Mouse (Mus musculus) forebrain, embryonic 14.5 days (tissue): Measurements from ENCODE around the gene Elfn1. TPM values are rescaled to one million over a fixed set of nuclear protein-coding genes. Genes with fewer than 3 reads are reported as not detected.
"Not testable (repeated sequence)": the region's sequence is repeated elsewhere in the genome, so short reads cannot be mapped to it uniquely, and the experiment has no call there.

Experiments used
- ATAC-seq: fragments of 200-750 bp; cut with Nextera tagmentation; 2 replicates; pipeline ENCODE4 v1.8.0; 2017; ENCODE audit warnings: mild to moderate bottlenecking, moderate library complexity
- DNase-seq: peaks from one replicate; pipeline ENCODE4 v3.0.0-alpha.2; 2015; ENCODE audit warnings: low spot score
- H3K27ac ChIP-seq: fragments of 300-500 bp; sonication (generic); 2 replicates; pipeline ENCODE4 v1.5.1; 2014; ENCODE audit warnings: low read depth, mild to moderate bottlenecking, control low read depth, low read length, moderate library complexity
- H3K27me3 ChIP-seq: fragments of 300-500 bp; sonication (generic); replicated peaks from 2 replicates; pipeline ENCODE4 v1.6.1; 2014; ENCODE audit warnings: low read length, control low read depth, mixed read lengths; ENCODE audit not compliant: control insufficient read depth, insufficient read depth
- H3K36me3 ChIP-seq: fragments of 300-500 bp; sonication (generic); 2 replicates; pipeline ENCODE4 v1.6.1; 2014; ENCODE audit warnings: low read length, control low read depth; ENCODE audit not compliant: control insufficient read depth, insufficient read depth
- H3K4me1 ChIP-seq: fragments of 300-500 bp; sonication (generic); 2 replicates; pipeline ENCODE4 v1.6.1; 2014; ENCODE audit warnings: antibody characterized with exemption, low read length, control low read depth; ENCODE audit not compliant: control insufficient read depth, insufficient read depth
- H3K4me2 ChIP-seq: fragments of 300-500 bp; sonication (generic); 2 replicates; pipeline ENCODE4 v1.6.1; 2014; ENCODE audit warnings: mild to moderate bottlenecking, control low read depth, low read length
- H3K4me3 ChIP-seq: fragments of 300-500 bp; sonication (generic); 2 replicates; pipeline ENCODE4 v1.5.1; 2014; ENCODE audit warnings: low read depth, low read length, control low read depth
- H3K9ac ChIP-seq: fragments of 300-500 bp; sonication (generic); 2 replicates; pipeline ENCODE4 v1.6.1; 2014; ENCODE audit warnings: mild to moderate bottlenecking, low read length, control low read depth, moderate library complexity
- H3K9me3 ChIP-seq: fragments of 300-500 bp; sonication (generic); replicated peaks from 2 replicates; pipeline ENCODE4 v1.6.1; 2016; ENCODE audit warnings: low read length, control low read depth, mixed read lengths; ENCODE audit not compliant: control insufficient read depth
- WGBS: fragments of 180-500 bp; shearing (Covaris S2); extraction: QIAGEN DNeasy Blood & Tissue Kit; methylation state at CpG from one replicate; pipeline ENCODE4 v1.1.7; 2014; 5-methylcytosine and 5-hydroxymethylcytosine counted together
- polyA plus RNA-seq: library from polyadenylated mRNA; unstranded; fragments of >200 nt; fragmentation: Nextera tagmentation; extraction: Ambion mirVana; gene quantifications from 2 replicates; pipeline ENCODE4 v1.2.1, GENCODE M21; 2014

Gene Elfn1
- polyA plus RNA-seq, 1 experiment from 2014 or later, result 1.7 TPM

DNA sequence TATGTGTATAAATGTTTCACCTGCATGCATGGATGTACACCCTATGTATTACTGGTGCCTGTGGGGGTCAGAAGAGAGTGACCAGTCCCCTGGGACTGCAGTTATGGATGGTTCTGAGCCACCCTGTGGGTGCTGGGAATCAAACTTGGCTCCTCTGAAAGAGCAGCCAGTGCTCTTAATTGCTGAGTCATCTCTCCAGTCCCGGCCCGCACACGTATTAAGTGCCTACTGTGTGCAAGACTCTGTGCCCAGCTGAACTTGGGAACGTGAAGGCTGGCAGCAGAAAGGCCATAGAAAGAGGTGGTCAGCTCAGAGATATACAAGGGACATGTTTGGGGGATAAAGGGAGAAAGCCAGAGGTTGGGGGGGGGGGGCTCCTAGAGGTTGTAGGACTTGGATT is 68.8 kb downstream of the Elfn1 start:
- no peaks in the 10 kb centered on the region for H3K36me3 ChIP-seq
- H3K4me2 ChIP-seq, result no peak overlapping the region

GRCm38 (mm10) chr5:139977476-139977875 is 69.7 kb downstream of the Elfn1 start:
- Histone ChIP-seq H3K4me2 (no peak overlapping the region), H3K9me3 (no peaks in the 10 kb centered on the region), H3K9ac (no peak overlapping the region), H3K4me1 (no peaks in the 10 kb centered on the region), H3K27me3 (no peaks in the 10 kb centered on the region), H3K36me3 (no peaks in the 10 kb centered on the region), H3K4me3 (no peak overlapping the region), H3K27ac (no peak overlapping the region)
- DNase-seq (no peak), ATAC-seq (no peak)
- WGBS, result 49% methylated on average over 8 of the region's 8 CpGs

More for the DNA sequence above, 68.8 kb downstream of the Elfn1 start:
- H3K27ac ChIP-seq, result no peak overlapping the region
- H3K4me3 ChIP-seq, result no peak overlapping the region
- H3K4me1 ChIP-seq, result no peaks in the 10 kb centered on the region
- no peak overlapping the region for H3K9ac ChIP-seq
- ATAC-seq, result no peak
- WGBS, result 83% methylated on average over 4 of the region's 4 CpGs
- no peaks in the 10 kb centered on the region for H3K27me3 ChIP-seq
- DNase-seq, result no peak
- no peaks in the 10 kb centered on the region for H3K9me3 ChIP-seq

DNA sequence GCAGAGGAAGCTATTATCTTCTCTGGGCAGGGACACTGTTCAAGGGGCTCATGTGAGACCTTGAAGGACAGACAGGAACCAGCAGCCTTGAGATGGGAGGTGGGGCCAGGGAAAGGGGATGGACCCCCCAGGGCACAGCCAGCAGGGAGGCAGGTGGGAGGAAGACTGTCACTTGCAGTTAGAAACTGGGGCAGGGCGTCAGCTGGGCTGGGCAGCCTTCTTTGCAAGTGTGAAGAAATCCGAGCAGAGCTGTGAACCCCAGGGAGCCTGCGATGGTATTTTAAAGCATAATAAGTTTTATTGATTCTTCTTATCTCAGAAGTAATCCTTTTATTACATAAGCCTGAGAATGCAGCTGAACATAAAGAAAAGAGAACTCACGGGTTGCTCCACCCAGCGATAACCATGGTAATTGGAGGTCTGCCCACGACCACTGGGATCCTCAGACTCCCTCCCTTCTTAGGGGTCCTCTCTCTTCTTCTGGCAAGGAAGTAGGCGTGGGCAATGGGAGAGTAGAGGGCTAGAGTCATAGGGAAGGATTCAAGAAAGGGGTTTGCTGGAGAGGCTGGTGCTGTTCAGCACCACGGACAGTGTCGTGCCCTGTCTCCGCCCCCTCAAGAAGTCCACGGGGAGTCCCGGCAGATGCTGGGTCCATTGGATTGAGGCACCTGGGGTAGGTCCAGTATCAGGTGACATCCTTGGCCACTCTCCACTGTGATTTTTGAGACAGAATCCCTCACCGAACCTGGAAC is 71.0 kb downstream of the Elfn1 start:
- ATAC-seq, result no peak

GRCm38 (mm10) chr5:139979371-139979770 is 71.6 kb downstream of the Elfn1 start:
- ATAC-seq (no peak), DNase-seq (peak; percentile 32)
- Histone ChIP-seq H3K4me3 (no peak overlapping the region), H3K4me2 (no peak overlapping the region), H3K27me3 (no peaks in the 10 kb centered on the region), H3K27ac (no peak overlapping the region), H3K9ac (no peak overlapping the region), H3K9me3 (no peaks in the 10 kb centered on the region), H3K4me1 (no peaks in the 10 kb centered on the region), H3K36me3 (no peaks in the 10 kb centered on the region)
- WGBS, result 80% methylated on average over 9 of the region's 9 CpGs

More for the DNA sequence above, 71.0 kb downstream of the Elfn1 start:
- peak; percentile 20 for DNase-seq
- H3K9ac ChIP-seq, result no peak overlapping the region
- H3K4me1 ChIP-seq, result no peaks in the 10 kb centered on the region
- H3K9me3 ChIP-seq, result no peaks in the 10 kb centered on the region
- no peak overlapping the region for H3K4me3 ChIP-seq
- no peak overlapping the region for H3K4me2 ChIP-seq
- H3K27me3 ChIP-seq, result no peaks in the 10 kb centered on the region
- 7% methylated on average over 13 of the region's 13 CpGs for WGBS
- H3K36me3 ChIP-seq, result no peaks in the 10 kb centered on the region
- no peak overlapping the region for H3K27ac ChIP-seq

- Histone ChIP-seq H3K4me1 (no peaks in the 10 kb centered on the region), H3K27me3 (no peaks in the 10 kb centered on the region), H3K4me3 (no peak overlapping the region), H3K27ac (no peak overlapping the region), H3K9ac (no peak overlapping the region), H3K36me3 (no peaks in the 10 kb centered on the region), H3K9me3 (no peaks in the 10 kb centered on the region), H3K4me2 (no peak overlapping the region)
- ATAC-seq, result no peak
- DNase-seq, result no peak
- WGBS, result 95% methylated on average over 1 of the region's 1 CpGs
Observed at GRCm38 (mm10) chr5:139981976-139982375, 74.2 kb downstream of the Elfn1 start.

DNA sequence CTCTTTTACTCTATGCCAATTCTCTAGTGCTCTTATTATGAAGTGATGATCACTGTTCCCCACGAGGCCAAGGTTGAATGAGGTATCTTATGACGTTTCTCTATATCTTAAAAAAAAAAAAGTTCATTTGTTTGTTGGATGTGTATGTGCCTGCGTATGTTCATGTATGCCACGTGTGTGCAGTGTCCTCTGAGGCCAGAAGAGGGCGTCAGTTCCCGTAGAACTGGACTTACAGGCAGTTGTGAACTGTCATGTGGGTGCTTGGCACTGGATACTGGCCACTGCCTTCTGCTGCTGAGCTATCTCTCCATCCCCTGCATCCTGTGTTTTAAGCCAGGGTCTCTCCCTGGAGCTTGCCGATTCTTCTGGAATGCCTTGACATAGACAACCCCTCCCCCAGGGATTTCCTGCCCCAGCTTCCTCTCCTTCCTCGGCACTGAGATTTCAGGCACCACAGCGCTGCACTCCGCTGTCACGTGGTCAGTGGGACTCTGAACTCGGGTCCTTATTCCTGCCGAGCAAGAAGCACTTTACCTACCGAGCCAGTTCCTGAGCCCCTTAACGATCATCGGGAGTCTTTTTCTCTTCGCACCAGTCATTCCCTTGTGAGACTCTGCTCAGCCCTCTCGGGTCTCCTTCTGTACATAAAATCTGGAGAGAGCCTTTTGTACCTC is 77.5 kb downstream of the Elfn1 start:
- WGBS, result 50% methylated on average over 18 of the region's 18 CpGs

DNA sequence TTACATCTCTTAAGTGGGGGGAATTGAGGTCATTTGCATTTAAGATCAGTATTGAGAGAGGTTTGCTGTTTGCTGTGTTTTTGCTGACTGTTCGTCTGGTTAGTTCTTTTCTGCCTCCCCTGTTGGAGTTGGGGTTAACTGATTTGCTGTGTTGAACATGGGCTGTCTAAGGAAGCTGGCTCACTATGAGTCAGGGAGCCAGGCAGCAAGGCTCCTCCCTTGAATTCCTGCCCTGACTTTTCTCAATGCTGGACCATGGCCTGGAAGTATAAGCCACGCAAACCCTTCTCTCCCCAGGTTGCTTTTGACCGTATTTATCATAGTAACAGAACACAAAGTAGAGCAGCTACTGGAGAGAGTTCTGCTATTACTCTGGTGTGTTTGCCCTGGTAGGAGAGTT is 83.8 kb downstream of the Elfn1 start:
- Histone ChIP-seq H3K27ac (no peak overlapping the region), H3K9ac (no peak overlapping the region), H3K36me3 (no peaks in the 10 kb centered on the region), H3K4me2 (no peak overlapping the region), H3K9me3 (peaks cover 6% of the 10 kb centered on the region), H3K4me3 (no peak overlapping the region), H3K27me3 (no peaks in the 10 kb centered on the region), H3K4me1 (no peaks in the 10 kb centered on the region)
- ATAC-seq (no peak), DNase-seq (no peak)
- 95% methylated on average over 3 of the region's 3 CpGs for WGBS

More for the DNA sequence above, 77.5 kb downstream of the Elfn1 start:
- Histone ChIP-seq H3K36me3 (no peaks in the 10 kb centered on the region), H3K4me2 (no peak overlapping the region), H3K27ac (no peak overlapping the region), H3K9ac (no peak overlapping the region), H3K4me1 (no peaks in the 10 kb centered on the region), H3K27me3 (no peaks in the 10 kb centered on the region), H3K9me3 (peaks cover 6% of the 10 kb centered on the region; the same call in 1 of the 2 replicates), H3K4me3 (no peak overlapping the region)
- no peak for ATAC-seq
- no peak for DNase-seq

DNA sequence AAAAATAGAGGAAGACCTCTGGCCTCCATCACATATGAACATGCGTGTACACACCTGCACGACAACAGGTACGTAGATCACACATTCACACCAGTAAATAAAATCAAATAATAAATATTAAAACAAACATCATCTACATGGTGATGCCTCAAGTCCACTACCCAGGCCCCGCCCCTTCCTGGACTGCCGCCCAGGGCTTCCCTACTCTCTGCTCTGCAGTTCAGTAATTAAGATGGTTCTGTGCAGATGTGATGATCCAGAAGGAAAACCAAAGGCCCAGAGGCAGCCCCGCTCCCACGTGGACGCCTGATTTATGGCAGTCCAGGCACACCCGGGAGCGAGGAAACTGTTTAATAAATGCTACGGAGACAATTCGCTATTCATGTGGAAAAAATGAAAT is 90.6 kb downstream of the Elfn1 start:
- not testable (repeated sequence) for H3K27ac ChIP-seq, H3K27me3 ChIP-seq, H3K4me1 ChIP-seq, H3K36me3 ChIP-seq, H3K9me3 ChIP-seq, ATAC-seq, H3K9ac ChIP-seq, H3K4me3 ChIP-seq, DNase-seq, H3K4me2 ChIP-seq
- 85% methylated on average over 10 of the region's 12 CpGs for WGBS

- no peak overlapping the region for H3K27ac ChIP-seq
- no peak for DNase-seq
- WGBS, result 29% methylated on average over 5 of the region's 6 CpGs
- H3K4me3 ChIP-seq, result no peak overlapping the region
- no peaks in the 10 kb centered on the region for H3K4me1 ChIP-seq
- H3K4me2 ChIP-seq, result no peak overlapping the region
- H3K27me3 ChIP-seq, result no peaks in the 10 kb centered on the region
- H3K9ac ChIP-seq, result no peak overlapping the region
- H3K9me3 ChIP-seq, result no peaks in the 10 kb centered on the region
- ATAC-seq, result no peak
- no peaks in the 10 kb centered on the region for H3K36me3 ChIP-seq
Observed at GRCm38 (mm10) chr5:139998916-139999315, 91.2 kb downstream of the Elfn1 start.
